Mouse (Mus musculus) kidney, postnatal 0 days (tissue): ENCODE results near the gene Tsga10ip. TPM values are rescaled to one million over a fixed set of nuclear protein-coding genes. Genes with fewer than 3 reads are reported as not detected.

Experiments used
- ATAC-seq: fragments of 200-750 bp; cut with Nextera tagmentation; replicated peaks from 2 replicates; pipeline ENCODE4 v1.8.0; 2017; ENCODE audit warnings: low read depth, moderate number of reproducible peaks, moderate TSS enrichment, moderate library complexity; ENCODE audit not compliant: low FRiP score
- DNase-seq: peaks from one replicate; pipeline ENCODE4 v3.0.0-alpha.2; 2016; ENCODE audit warnings: low spot score
- H3K27ac ChIP-seq: fragments of 300-500 bp; sonication (generic); 2 replicates; pipeline ENCODE4 v1.5.1; 2014; ENCODE audit warnings: mild to moderate bottlenecking
- H3K27me3 ChIP-seq: fragments of 300-500 bp; sonication (generic); 2 replicates; pipeline ENCODE4 v1.6.1; 2014; ENCODE audit warnings: low read length, mixed read lengths; ENCODE audit not compliant: insufficient read depth
- H3K36me3 ChIP-seq: fragments of 300-500 bp; sonication (generic); 2 replicates; pipeline ENCODE4 v1.6.1; 2014; ENCODE audit warnings: low read length, mixed read lengths; ENCODE audit not compliant: insufficient read depth
- H3K4me1 ChIP-seq: fragments of 300-500 bp; sonication (generic); replicated peaks from 2 replicates; pipeline ENCODE4 v1.6.1; 2014; ENCODE audit warnings: antibody characterized with exemption, low read length, mixed read lengths; ENCODE audit not compliant: insufficient read depth
- H3K4me2 ChIP-seq: fragments of 300-500 bp; sonication (generic); 2 replicates; pipeline ENCODE4 v1.6.1; 2014; ENCODE audit warnings: mild to moderate bottlenecking, low read length, moderate library complexity, mixed read lengths
- H3K4me3 ChIP-seq: fragments of 300-500 bp; sonication (generic); replicated peaks from 2 replicates; pipeline ENCODE4 v1.5.1; 2014; ENCODE audit warnings: low read depth, low read length
- H3K9ac ChIP-seq: fragments of 300-500 bp; sonication (generic); 2 replicates; pipeline ENCODE4 v1.6.1; 2014; ENCODE audit warnings: low read depth, low read length
- H3K9me3 ChIP-seq: fragments of 300-500 bp; sonication (generic); replicated peaks from 2 replicates; pipeline ENCODE4 v1.6.1; 2016; ENCODE audit warnings: low read length, inconsistent platforms, mixed read lengths
- CTCF ChIP-seq: IDR thresholded peaks from 2 replicates; pipeline ENCODE4 v1.5.1; 2016; ENCODE audit warnings: antibody characterized with exemption, low read depth, mild to moderate bottlenecking, moderate library complexity
- WGBS: fragments of 180-500 bp; shearing (Covaris S2); extraction: QIAGEN DNeasy Blood & Tissue Kit; methylation state at CpG from one replicate; pipeline ENCODE4 v1.1.7; 2014; 5-methylcytosine and 5-hydroxymethylcytosine counted together
- polyA plus RNA-seq: library from polyadenylated mRNA; unstranded; fragments of >200 nt; fragmentation: Nextera tagmentation; extraction: Ambion mirVana; gene quantifications from 2 replicates; pipeline ENCODE4 v1.2.1, GENCODE M21; 2015

Gene Tsga10ip
- polyA plus RNA-seq, 1 experiment from 2014 or later, result 0.39 TPM

- H3K9ac ChIP-seq, result peak overlapping the region; percentile 98
- H3K4me3 ChIP-seq, result peak overlapping the region; percentile 94
- H3K9me3 ChIP-seq, result no peaks in the 10 kb centered on the region
- H3K27ac ChIP-seq, result peak overlapping the region; percentile 90
- ATAC-seq (peak; percentile 65), DNase-seq (peak; percentile 25)
- H3K36me3 ChIP-seq, result peaks cover 27% of the 10 kb centered on the region
- H3K4me1 ChIP-seq, result peaks cover 7% of the 10 kb centered on the region; the same call in 1 of the 2 replicates
- TF ChIP-seq CTCF, result no peak
- WGBS, result under 1% methylated on average over 42 of the region's 43 CpGs
- H3K27me3 ChIP-seq, result no peaks in the 10 kb centered on the region
- peak overlapping the region; percentile 62 for H3K4me2 ChIP-seq
Observed at GRCm38 (mm10) chr19:5388011-5388441, 14.3 kb downstream of the Tsga10ip start.

GRCm38 (mm10) chr19:5384715-5385114 is 17.6 kb downstream of the Tsga10ip start:
- no peaks in the 10 kb centered on the region for H3K27me3 ChIP-seq
- TF ChIP-seq CTCF, result no peak
- DNase-seq, result no peak

DNA sequence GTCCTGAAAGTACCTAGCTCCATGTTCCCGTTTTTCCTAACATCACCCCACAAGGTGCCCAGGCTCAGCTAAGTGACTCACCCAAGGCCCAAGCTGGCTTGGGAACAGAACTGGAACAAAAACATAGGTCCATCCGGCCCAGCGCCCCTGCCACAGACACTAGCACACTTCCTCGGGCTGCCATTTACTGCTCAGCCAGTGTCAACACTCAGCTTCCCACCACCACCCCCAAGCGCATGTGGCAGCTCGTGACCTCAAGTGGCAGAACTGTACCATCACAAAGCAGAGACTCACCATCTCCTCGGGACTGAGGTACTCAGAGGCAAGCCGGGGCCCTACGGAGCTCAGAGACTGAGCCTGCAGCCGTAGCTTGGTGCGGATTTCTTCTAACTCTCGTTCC is 19.0 kb downstream of the Tsga10ip start:
- WGBS, result 95% methylated on average over 12 of the region's 12 CpGs
- H3K36me3 ChIP-seq, result peaks cover 72% of the 10 kb centered on the region
- no peak for TF ChIP-seq CTCF
- H3K27me3 ChIP-seq, result no peaks in the 10 kb centered on the region
- H3K4me1 ChIP-seq, result 0 out of 2 replicates have a peak, but pooled peaks cover 4% of the 10 kb centered on the region
- no peak overlapping the region for H3K4me2 ChIP-seq
- no peak overlapping the region for H3K4me3 ChIP-seq
- no peak overlapping the region for H3K27ac ChIP-seq
- H3K9me3 ChIP-seq, result no peaks in the 10 kb centered on the region
- ATAC-seq (no peak), DNase-seq (no peak)
- H3K9ac ChIP-seq, result no peak overlapping the region

More at GRCm38 (mm10) chr19:5384715-5385114, 17.6 kb downstream of the Tsga10ip start:
- Histone ChIP-seq H3K27ac (no peak overlapping the region), H3K9me3 (no peaks in the 10 kb centered on the region), H3K36me3 (peaks cover 60% of the 10 kb centered on the region), H3K4me3 (no peak overlapping the region), H3K9ac (no peak overlapping the region), H3K4me2 (no peak overlapping the region), H3K4me1 (0 out of 2 replicates have a peak, but pooled peaks cover 4% of the 10 kb centered on the region)
- 90% methylated on average over 8 of the region's 8 CpGs for WGBS
- ATAC-seq, result no peak

DNA sequence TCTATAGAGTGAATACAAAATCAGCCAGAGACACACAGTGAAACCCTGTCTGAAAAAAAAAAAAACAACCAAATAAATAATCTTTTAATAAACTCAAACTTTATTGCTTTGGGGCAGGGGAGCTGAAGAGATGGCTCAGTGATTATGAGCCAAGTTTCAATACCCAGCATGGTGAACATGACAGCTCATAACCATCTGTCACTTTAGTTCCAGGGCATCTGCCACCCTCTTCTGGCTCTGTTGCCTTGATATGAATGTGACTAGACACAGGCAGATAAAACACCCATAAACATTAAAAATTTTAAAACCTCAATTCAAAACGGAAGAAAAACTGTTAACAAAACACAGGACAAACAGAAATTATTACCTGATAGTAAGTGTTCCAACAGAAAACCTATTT is 24.9 kb downstream of the Tsga10ip start:
- H3K4me1 ChIP-seq, result no peaks in the 10 kb centered on the region
- H3K27me3 ChIP-seq, result no peaks in the 10 kb centered on the region
- no peak for TF ChIP-seq CTCF
- H3K27ac ChIP-seq, result no peak overlapping the region
- ATAC-seq (no peak), DNase-seq (no peak)
- H3K36me3 ChIP-seq, result peaks cover 48% of the 10 kb centered on the region
- H3K4me3 ChIP-seq, result no peak overlapping the region
- H3K9me3 ChIP-seq, result no peaks in the 10 kb centered on the region
- H3K4me2 ChIP-seq, result no peak overlapping the region
- WGBS, result 86% methylated on average over 1 of the region's 1 CpGs
- no peak overlapping the region for H3K9ac ChIP-seq

DNA sequence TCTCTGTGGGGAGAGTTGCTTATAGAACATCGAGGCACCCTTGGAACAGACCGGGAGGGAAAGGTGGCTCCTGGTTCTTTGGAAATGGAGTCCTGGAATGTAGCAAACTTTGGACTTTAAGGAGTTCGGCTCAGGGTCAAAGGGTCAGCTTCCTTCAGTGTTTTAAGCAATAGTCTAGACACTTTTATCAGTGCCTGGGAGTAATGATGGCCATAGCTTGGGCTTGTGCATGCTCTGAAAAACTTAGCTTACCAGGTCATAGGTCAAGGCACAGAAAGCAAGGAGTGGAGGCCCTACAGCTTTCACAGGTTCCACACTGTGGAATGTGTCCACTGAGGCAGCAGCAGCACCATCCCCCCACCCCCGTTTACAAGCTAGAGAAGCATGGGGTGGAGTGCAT is 27.6 kb downstream of the Tsga10ip start:
- Histone ChIP-seq H3K4me2 (no peak overlapping the region), H3K27ac (no peak overlapping the region), H3K9ac (no peak overlapping the region), H3K36me3 (peaks cover 42% of the 10 kb centered on the region), H3K4me3 (no peak overlapping the region), H3K9me3 (no peaks in the 10 kb centered on the region), H3K4me1 (no peaks in the 10 kb centered on the region), H3K27me3 (no peaks in the 10 kb centered on the region)
- no peak for ATAC-seq
- WGBS, result 69% methylated on average over 4 of the region's 4 CpGs
- DNase-seq, result no peak
- TF ChIP-seq CTCF, result no peak

DNA sequence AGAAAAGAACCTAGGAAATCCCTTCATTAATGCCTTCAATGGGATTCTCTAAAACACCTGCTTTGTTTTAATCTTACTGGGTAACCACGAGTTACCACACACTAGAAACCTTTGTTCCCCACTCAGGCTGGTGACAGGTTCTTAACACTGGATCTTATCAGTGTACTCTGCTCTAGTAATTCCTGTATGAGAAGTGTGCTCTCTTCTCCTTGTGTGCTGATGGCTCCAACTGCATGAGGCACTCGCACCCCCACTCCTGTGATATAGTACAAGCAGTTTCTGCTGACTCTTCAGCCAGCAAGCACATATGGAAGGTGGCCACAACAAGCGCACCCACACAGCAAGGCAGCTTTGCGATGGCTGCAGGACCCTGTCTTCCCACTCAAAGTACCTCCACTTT is 28.1 kb downstream of the Tsga10ip start:
- no peak overlapping the region for H3K4me3 ChIP-seq
- H3K4me1 ChIP-seq, result no peaks in the 10 kb centered on the region
- DNase-seq (no peak), ATAC-seq (no peak)
- H3K4me2 ChIP-seq, result no peak overlapping the region
- TF ChIP-seq CTCF, result no peak
- WGBS, result 86% methylated on average over 4 of the region's 4 CpGs
- no peaks in the 10 kb centered on the region for H3K9me3 ChIP-seq
- peaks cover 41% of the 10 kb centered on the region for H3K36me3 ChIP-seq
- H3K9ac ChIP-seq, result no peak overlapping the region
- no peak overlapping the region for H3K27ac ChIP-seq
- no peaks in the 10 kb centered on the region for H3K27me3 ChIP-seq

DNA sequence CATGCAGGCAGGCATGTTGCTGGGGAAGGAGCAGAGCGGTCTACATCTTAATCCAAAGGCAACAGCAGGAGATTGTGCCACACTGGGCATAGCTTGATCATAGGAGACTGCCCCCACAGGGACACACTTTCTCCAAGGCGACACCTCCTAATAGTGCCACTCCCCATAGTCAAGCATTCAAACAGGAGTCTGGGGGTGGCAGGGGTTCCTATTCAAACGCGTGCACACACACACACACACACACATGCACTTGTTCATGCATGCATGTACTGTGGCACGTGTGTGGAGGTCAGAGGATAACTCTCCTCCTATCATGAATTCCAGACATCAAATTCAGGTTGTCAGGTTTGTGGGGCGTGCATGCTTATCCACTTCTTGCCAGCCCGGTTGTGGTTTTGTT is 29.6 kb downstream of the Tsga10ip start:
- no peak overlapping the region for H3K4me2 ChIP-seq
- no peak for TF ChIP-seq CTCF
- H3K36me3 ChIP-seq, result peaks cover 39% of the 10 kb centered on the region
- no peak overlapping the region for H3K4me3 ChIP-seq
- H3K9ac ChIP-seq, result no peak overlapping the region
- peaks cover 5% of the 10 kb centered on the region; the same call in 1 of the 2 replicates for H3K4me1 ChIP-seq
- H3K27me3 ChIP-seq, result no peaks in the 10 kb centered on the region
- no peaks in the 10 kb centered on the region for H3K9me3 ChIP-seq
- H3K27ac ChIP-seq, result no peak overlapping the region
- WGBS, result 92% methylated on average over 7 of the region's 7 CpGs
- ATAC-seq (no peak), DNase-seq (no peak)
